Mouse (Mus musculus): Measurements from ENCODE around the gene Fancc. TPM values are rescaled to one million over a fixed set of nuclear protein-coding genes. Genes with fewer than 3 reads are reported as not detected.

The Fancc gene
- polyA plus RNA-seq, 1 experiment from 2014 or later: 21.8 TPM

GRCm38 (mm10) chr13:63252295-63253010 is 244.6 kb downstream of the Fancc start:
- Histone ChIP-seq H3K4me3 (replicated peaks) (no peak overlapping the region), H3K36me3 (peaks cover 23% of the 10 kb centered on the region), H3K4me1 (peaks cover 93% of the 10 kb centered on the region), H3K27me3 (no peaks in the 10 kb centered on the region), H3K27ac (peak overlapping the region; percentile 68), H3K4me2 (0 out of 2 replicates have a peak overlapping the region, but pooled peaks have one; percentile 7), H3K9ac (no peak overlapping the region), H3K9me3 (replicated peaks) (no peaks in the 10 kb centered on the region)
- 67% methylated on average over 2 of the region's 2 CpGs for WGBS
- ATAC-seq (replicated peaks; ENCODE audit: low FRiP score): no peak

- WGBS: 52% methylated on average over 12 of the region's 12 CpGs
- Histone ChIP-seq H3K9me3 (replicated peaks) (no peaks in the 10 kb centered on the region), H3K4me1 (peaks cover 97% of the 10 kb centered on the region), H3K27me3 (no peaks in the 10 kb centered on the region), H3K36me3 (peaks cover 18% of the 10 kb centered on the region), H3K9ac (0 out of 2 replicates have a peak overlapping the region, but pooled peaks have one; percentile 26), H3K4me3 (replicated peaks) (no peak overlapping the region), H3K4me2 (peak overlapping the region; percentile 30), H3K27ac (peak overlapping the region; percentile 57)
- ATAC-seq (replicated peaks; ENCODE audit: low FRiP score): no peak; the same call in 1 of the 2 replicates
These were observed 245.8 kb downstream of the Fancc start for GRCm38 (mm10) chr13:63251118-63251889.

- Histone ChIP-seq H3K4me1 (peaks cover 97% of the 10 kb centered on the region), H3K27me3 (no peaks in the 10 kb centered on the region), H3K36me3 (peaks cover 23% of the 10 kb centered on the region), H3K27ac (peak overlapping the region; percentile 57), H3K9ac (no peak overlapping the region), H3K4me2 (no peak overlapping the region), H3K9me3 (replicated peaks) (no peaks in the 10 kb centered on the region), H3K4me3 (replicated peaks) (no peak overlapping the region)
- 84% methylated on average over 8 of the region's 8 CpGs for WGBS
- no peak for ATAC-seq (replicated peaks; ENCODE audit: low FRiP score)
These were observed 246.6 kb downstream of the Fancc start for GRCm38 (mm10) chr13:63250441-63250980.

GRCm38 (mm10) chr13:63249741-63250431 is 247.2 kb downstream of the Fancc start:
- 0 out of 2 replicates have a peak overlapping the region, but pooled peaks have one; percentile 17 for H3K9ac ChIP-seq
- no peak overlapping the region; the same call in 1 of the 2 replicates for H3K4me3 ChIP-seq (replicated peaks)
- peak overlapping the region; percentile 27 for H3K4me2 ChIP-seq
- WGBS: 45% methylated on average over 8 of the region's 8 CpGs
- H3K36me3 ChIP-seq: peaks cover 27% of the 10 kb centered on the region
- no peak for ATAC-seq (replicated peaks; ENCODE audit: low FRiP score)
- peak overlapping the region; percentile 57 for H3K27ac ChIP-seq
- H3K27me3 ChIP-seq: no peaks in the 10 kb centered on the region
- peaks cover 97% of the 10 kb centered on the region for H3K4me1 ChIP-seq
- no peaks in the 10 kb centered on the region for H3K9me3 ChIP-seq (replicated peaks)

GRCm38 (mm10) chr13:63249171-63249570 is 247.9 kb downstream of the Fancc start:
- H3K4me1 ChIP-seq: peaks cover 97% of the 10 kb centered on the region
- no peak for ATAC-seq (replicated peaks; ENCODE audit: low FRiP score)

GRCm38 (mm10) chr13:63248318-63248717 is 248.8 kb downstream of the Fancc start:
- Histone ChIP-seq H3K4me1 (peaks cover 94% of the 10 kb centered on the region), H3K9me3 (replicated peaks) (no peaks in the 10 kb centered on the region), H3K27me3 (no peaks in the 10 kb centered on the region), H3K4me3 (replicated peaks) (no peak overlapping the region), H3K9ac (no peak overlapping the region), H3K36me3 (peaks cover 17% of the 10 kb centered on the region), H3K4me2 (no peak overlapping the region), H3K27ac (no peak overlapping the region)
- WGBS: 84% methylated on average over 10 of the region's 10 CpGs
- no peak for ATAC-seq (replicated peaks; ENCODE audit: low FRiP score)

More at GRCm38 (mm10) chr13:63249171-63249570, 247.9 kb downstream of the Fancc start:
- H3K4me2 ChIP-seq: peak overlapping the region; percentile 27
- no peaks in the 10 kb centered on the region for H3K9me3 ChIP-seq (replicated peaks)
- no peak overlapping the region for H3K4me3 ChIP-seq (replicated peaks)
- peaks cover 20% of the 10 kb centered on the region for H3K36me3 ChIP-seq
- peak overlapping the region; percentile 57 for H3K27ac ChIP-seq
- H3K9ac ChIP-seq: 0 out of 2 replicates have a peak overlapping the region, but pooled peaks have one; percentile 17
- H3K27me3 ChIP-seq: no peaks in the 10 kb centered on the region
- WGBS: 76% methylated on average over 7 of the region's 7 CpGs

- ATAC-seq (replicated peaks; ENCODE audit: low FRiP score): no peak
- no peak overlapping the region for H3K4me2 ChIP-seq
- peaks cover 17% of the 10 kb centered on the region for H3K36me3 ChIP-seq
- H3K4me3 ChIP-seq (replicated peaks): no peak overlapping the region
- no peaks in the 10 kb centered on the region for H3K9me3 ChIP-seq (replicated peaks)
- H3K4me1 ChIP-seq: peaks cover 93% of the 10 kb centered on the region
- no peak overlapping the region for H3K9ac ChIP-seq
- 83% methylated on average over 11 of the region's 11 CpGs for WGBS
- H3K27me3 ChIP-seq: no peaks in the 10 kb centered on the region
- peak overlapping the region; percentile 45; the same call in 1 of the 2 replicates for H3K27ac ChIP-seq
These were observed 249.4 kb downstream of the Fancc start for GRCm38 (mm10) chr13:63247631-63248030.

- H3K36me3 ChIP-seq: peaks cover 17% of the 10 kb centered on the region
- WGBS: 36% methylated on average over 7 of the region's 7 CpGs
- no peaks in the 10 kb centered on the region for H3K27me3 ChIP-seq
- no peak overlapping the region for H3K4me3 ChIP-seq (replicated peaks)
- H3K9me3 ChIP-seq (replicated peaks): no peaks in the 10 kb centered on the region
- no peak for ATAC-seq (replicated peaks; ENCODE audit: low FRiP score)
- H3K4me2 ChIP-seq: peak overlapping the region; percentile 38
- H3K4me1 ChIP-seq: peaks cover 95% of the 10 kb centered on the region
- peak overlapping the region; percentile 45; the same call in 1 of the 2 replicates for H3K27ac ChIP-seq
- no peak overlapping the region for H3K9ac ChIP-seq
These were observed 250.0 kb downstream of the Fancc start for GRCm38 (mm10) chr13:63247041-63247440.

- peaks cover 17% of the 10 kb centered on the region for H3K36me3 ChIP-seq
- no peak for ATAC-seq (replicated peaks; ENCODE audit: low FRiP score)
- H3K4me3 ChIP-seq (replicated peaks): no peak overlapping the region; the same call in 1 of the 2 replicates
- H3K27me3 ChIP-seq: no peaks in the 10 kb centered on the region
- no peaks in the 10 kb centered on the region for H3K9me3 ChIP-seq (replicated peaks)
- WGBS: 35% methylated on average over 12 of the region's 12 CpGs
- H3K4me1 ChIP-seq: peaks cover 95% of the 10 kb centered on the region
- peak overlapping the region; percentile 38 for H3K4me2 ChIP-seq
- H3K9ac ChIP-seq: no peak overlapping the region
- peak overlapping the region; percentile 45; the same call in 1 of the 2 replicates for H3K27ac ChIP-seq
These were observed 250.6 kb downstream of the Fancc start for GRCm38 (mm10) chr13:63246332-63246940.

GRCm38 (mm10) chr13:63245812-63246211 is 251.3 kb downstream of the Fancc start:
- H3K27me3 ChIP-seq: no peaks in the 10 kb centered on the region
- no peaks in the 10 kb centered on the region for H3K9me3 ChIP-seq (replicated peaks)
- H3K36me3 ChIP-seq: peaks cover 17% of the 10 kb centered on the region
- peaks cover 95% of the 10 kb centered on the region for H3K4me1 ChIP-seq
- 48% methylated on average over 4 of the region's 4 CpGs for WGBS
- H3K4me2 ChIP-seq: no peak overlapping the region
- H3K27ac ChIP-seq: peak overlapping the region; percentile 64; the same call in 1 of the 2 replicates
- H3K4me3 ChIP-seq (replicated peaks): no peak overlapping the region
- ATAC-seq (replicated peaks; ENCODE audit: low FRiP score): no peak
- H3K9ac ChIP-seq: no peak overlapping the region

GRCm38 (mm10) chr13:63245218-63245617 is 251.9 kb downstream of the Fancc start:
- Histone ChIP-seq H3K4me3 (replicated peaks) (0 out of 2 replicates have a peak overlapping the region, but pooled peaks have one; percentile 4), H3K9me3 (replicated peaks) (no peaks in the 10 kb centered on the region), H3K4me1 (peaks cover 90% of the 10 kb centered on the region), H3K27me3 (no peaks in the 10 kb centered on the region), H3K27ac (peak overlapping the region; percentile 64), H3K4me2 (peak overlapping the region; percentile 45), H3K9ac (no peak overlapping the region), H3K36me3 (peaks cover 17% of the 10 kb centered on the region)
- WGBS: 26% methylated on average over 9 of the region's 9 CpGs
- no peak for ATAC-seq (replicated peaks; ENCODE audit: low FRiP score)
